8 mouse cellular contexts compared by ENCODE assay signal in the genomic region with DNA sequence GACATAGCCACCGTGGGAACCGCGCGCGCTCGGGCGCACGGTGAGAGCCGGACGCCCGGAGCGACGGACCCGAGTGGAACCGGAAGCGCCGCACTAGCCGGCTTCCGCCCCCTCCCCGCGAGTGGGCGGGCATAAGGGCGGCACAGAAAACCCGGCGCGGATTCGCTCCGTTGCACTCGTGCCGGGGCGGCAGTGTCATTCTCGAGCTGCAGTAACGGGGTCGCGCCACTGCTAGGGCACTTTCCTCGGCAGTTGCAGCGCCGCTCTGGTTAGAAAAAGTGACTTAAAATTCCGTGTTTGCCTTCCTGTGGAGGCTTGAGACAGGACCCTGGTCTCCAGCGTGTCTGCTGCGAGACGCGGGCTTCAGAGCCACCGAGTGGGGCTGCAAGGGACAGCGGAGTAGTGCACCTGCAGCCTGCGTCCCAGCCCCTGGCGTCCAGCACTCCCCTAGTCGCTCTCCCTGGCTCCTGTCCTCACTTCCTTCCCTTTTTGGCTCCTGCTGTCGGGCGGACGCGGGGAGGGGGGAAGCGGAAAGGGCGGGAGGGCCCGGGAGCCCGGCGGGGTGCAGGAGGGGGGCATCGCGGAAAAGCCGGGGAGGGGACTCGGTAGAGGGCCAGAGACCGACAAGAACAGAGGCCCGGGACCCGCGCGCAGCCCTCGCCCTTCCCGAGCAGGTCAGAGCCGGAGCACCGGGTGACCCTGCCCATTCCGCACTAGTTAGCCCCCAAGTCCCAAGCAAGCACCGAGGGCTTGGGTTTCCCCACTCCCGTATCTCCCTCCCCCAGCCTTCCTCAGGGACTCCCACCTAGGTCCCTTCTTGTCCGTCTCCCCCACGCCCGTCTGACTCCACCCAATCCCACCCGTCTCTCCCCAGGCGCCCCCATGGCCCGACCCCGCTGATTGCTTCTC. TPM values are rescaled to one million over a fixed set of nuclear protein-coding genes. Genes with fewer than 3 reads are reported as not detected.
A peak's percentile ranks its signal among the peaks of the same experiment; 100 is the strongest.
DNase-seq lines count a peak whose midpoint lies in the region; ATAC-seq lines count a peak whose summit lies in the region.

A gene (plus strand): TSS at position 173 of the 909 bp plus-strand sequence.

- H3K27me3 ChIP-seq in hindbrain, embryonic 15.5 days, result no peaks in the 10 kb centered on the region

- under 1% methylated on average over 75 of the region's 80 CpGs for WGBS in hindbrain, embryonic 15.5 days

- H3K36me3 ChIP-seq in hindbrain, embryonic 15.5 days, result 0 out of 2 replicates have a peak, but pooled peaks cover 10% of the 10 kb centered on the region

- peak; percentile 85 for ATAC-seq in hindbrain, embryonic 15.5 days (ENCODE audit: low FRiP score, low read depth)

- peak; percentile 88 for DNase-seq in WW6 (ENCODE audit: low read depth, low spot score)
- DNase-seq in cerebellum, postnatal 36 days, result peak; percentile 96
- DNase-seq in gastrocnemius, adult 18-20 months (ENCODE audit: low spot score), result peak; percentile 92
- DNase-seq in layer of hippocampus, postnatal 36 days, result peak; percentile 92 to 94
- DNase-seq in lung, postnatal 36 days, result peak; percentile 88
- DNase-seq in retina, embryonic 14.5 days (ENCODE audit: low spot score), result peak; percentile 98
- DNase-seq in thymus, postnatal 36 days, result peak; percentile 95 to 96

- H3K4me1 ChIP-seq in hindbrain, embryonic 15.5 days (replicated peaks), result peaks cover 29% of the 10 kb centered on the region

- no peaks in the 10 kb centered on the region for H3K9me3 ChIP-seq in hindbrain, embryonic 15.5 days

- peak within 1 kb of the TSS; percentile 97 for H3K27ac ChIP-seq in hindbrain, embryonic 15.5 days (replicated peaks)

- H3K9ac ChIP-seq in hindbrain, embryonic 15.5 days, result peak within 1 kb of the TSS; percentile 88

- H3K4me3 ChIP-seq in hindbrain, embryonic 15.5 days, result peak within 1 kb of the TSS; percentile 93

- H3K4me2 ChIP-seq in hindbrain, embryonic 15.5 days, result peak within 1 kb of the TSS; percentile 99

RNA-seq across cellular contexts. Expression of the gene that starts here (rescaled TPM):
- total RNA-seq in gastrocnemius, adult 18-20 months (2021), result 10 to 100 TPM; 26.4 to 31.9 TPM
- polyA plus RNA-seq in hindbrain, embryonic 15.5 days (2015; fragmentation: Nextera tagmentation; extraction: Ambion mirVana), result 55.1 and 60.1 TPM in 2 replicates
- 10 to 100 TPM; 66.4 to 79.8 TPM for total RNA-seq in layer of hippocampus, postnatal 36 days (2021)

Comparison
In these comparisons a context has a peak if more than half of its experiments do, and no peak if none do; other contexts are left out.
1. Peak in every context shown above with its lines: DNase-seq, ATAC-seq, H3K4me3 ChIP-seq and H3K27ac ChIP-seq.